Mouse (Mus musculus): ENCODE results near the gene Nthl1. TPM values are rescaled to one million over a fixed set of nuclear protein-coding genes. Genes with fewer than 3 reads are reported as not detected.

The Nthl1 gene
- polyA plus RNA-seq, 1 experiment from 2014 or later, result 7.8 TPM

GRCm38 (mm10) chr17:24644875-24645721 is 12.6 kb downstream of the Nthl1 start:
- Histone ChIP-seq H3K9me3 (ENCODE audit: control insufficient read depth, low read length) (no peaks in the 10 kb centered on the region), H3K27me3 (ENCODE audit: control insufficient read depth, insufficient read depth, low read length) (no peaks in the 10 kb centered on the region), H3K4me2 (replicated peaks) (no peak overlapping the region), H3K27ac (peak overlapping the region; percentile 24; the same call in 1 of the 2 replicates), H3K4me1 (replicated peaks; ENCODE audit: control insufficient read depth, insufficient read depth, low read length) (peaks cover 4% of the 10 kb centered on the region), H3K4me3 (replicated peaks; ENCODE audit: low read length) (no peak overlapping the region), H3K36me3 (replicated peaks; ENCODE audit: control insufficient read depth, insufficient read depth) (peaks cover 13% of the 10 kb centered on the region; the same call in 1 of the 2 replicates), H3K9ac (no peak overlapping the region)
- 75% methylated on average over 9 of the region's 9 CpGs for WGBS
- no peak for DNase-seq (ENCODE audit: low spot score)
- no peak for ATAC-seq (ENCODE audit: low FRiP score)

- WGBS, result 74% methylated on average over 3 of the region's 3 CpGs
- no peak for ATAC-seq (ENCODE audit: low FRiP score)
- H3K27me3 ChIP-seq (ENCODE audit: control insufficient read depth, insufficient read depth, low read length), result 0 out of 2 replicates have a peak, but pooled peaks cover 5% of the 10 kb centered on the region
- DNase-seq (ENCODE audit: low spot score), result no peak
- no peaks in the 10 kb centered on the region for H3K9me3 ChIP-seq (ENCODE audit: control insufficient read depth, low read length)
- H3K4me3 ChIP-seq (replicated peaks; ENCODE audit: low read length), result no peak overlapping the region
- peaks cover 7% of the 10 kb centered on the region; the same call in 1 of the 2 replicates for H3K36me3 ChIP-seq (replicated peaks; ENCODE audit: control insufficient read depth, insufficient read depth)
- H3K4me1 ChIP-seq (replicated peaks; ENCODE audit: control insufficient read depth, insufficient read depth, low read length), result peaks cover 10% of the 10 kb centered on the region
- H3K27ac ChIP-seq, result no peak overlapping the region
- no peak overlapping the region for H3K9ac ChIP-seq
- H3K4me2 ChIP-seq (replicated peaks), result no peak overlapping the region
Measured at GRCm38 (mm10) chr17:24645916-24646315, 13.4 kb downstream of the Nthl1 start.

DNA sequence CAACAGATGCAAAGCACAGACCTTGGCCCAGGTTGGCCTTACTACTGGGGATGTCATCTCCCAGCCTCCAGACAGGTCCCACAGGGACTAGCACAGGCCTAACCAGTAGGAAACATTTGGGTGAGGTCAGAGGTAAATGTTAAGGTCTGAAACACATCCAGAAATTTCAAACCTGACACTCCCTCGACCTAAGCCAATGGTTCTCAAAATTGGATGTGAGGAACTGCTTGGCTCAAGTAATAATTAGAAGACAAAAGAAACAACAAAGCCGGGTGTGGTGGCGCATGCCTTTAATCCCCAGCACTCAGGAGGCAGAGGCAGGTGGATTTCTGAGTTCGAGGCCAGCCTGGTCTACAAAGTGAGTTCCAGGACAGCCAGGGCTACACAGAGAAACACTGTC is 13.9 kb downstream of the Nthl1 start:
- Histone ChIP-seq H3K4me2 (replicated peaks) (no peak overlapping the region), H3K36me3 (replicated peaks; ENCODE audit: control insufficient read depth, insufficient read depth) (peaks cover 6% of the 10 kb centered on the region; the same call in 1 of the 2 replicates), H3K4me3 (replicated peaks; ENCODE audit: low read length) (no peak overlapping the region), H3K27ac (no peak overlapping the region), H3K4me1 (replicated peaks; ENCODE audit: control insufficient read depth, insufficient read depth, low read length) (peaks cover 10% of the 10 kb centered on the region), H3K9ac (no peak overlapping the region), H3K27me3 (ENCODE audit: control insufficient read depth, insufficient read depth, low read length) (0 out of 2 replicates have a peak, but pooled peaks cover 5% of the 10 kb centered on the region), H3K9me3 (ENCODE audit: control insufficient read depth, low read length) (no peaks in the 10 kb centered on the region)
- DNase-seq (ENCODE audit: low spot score) (no peak), ATAC-seq (ENCODE audit: low FRiP score) (no peak)
- 86% methylated on average over 4 of the region's 4 CpGs for WGBS

GRCm38 (mm10) chr17:24647493-24647892 is 15.0 kb downstream of the Nthl1 start:
- peak overlapping the region; percentile 17; the same call in 1 of the 2 replicates for H3K4me2 ChIP-seq (replicated peaks)
- peaks cover 9% of the 10 kb centered on the region; the same call in 1 of the 2 replicates for H3K27me3 ChIP-seq (ENCODE audit: control insufficient read depth, insufficient read depth, low read length)
- 75% methylated on average over 11 of the region's 11 CpGs for whole genome bisulfite sequencing
- H3K4me3 ChIP-seq (replicated peaks; ENCODE audit: low read length), result no peak overlapping the region
- peaks cover 10% of the 10 kb centered on the region for H3K4me1 ChIP-seq (replicated peaks; ENCODE audit: control insufficient read depth, insufficient read depth, low read length)
- ATAC-seq (ENCODE audit: low FRiP score) (no peak), DNase-seq (ENCODE audit: low spot score) (no peak)
- H3K9ac ChIP-seq, result no peak overlapping the region
- H3K36me3 ChIP-seq (replicated peaks; ENCODE audit: control insufficient read depth, insufficient read depth), result no peaks in the 10 kb centered on the region
- no peak overlapping the region for H3K27ac ChIP-seq
- H3K9me3 ChIP-seq (ENCODE audit: control insufficient read depth, low read length), result no peaks in the 10 kb centered on the region

GRCm38 (mm10) chr17:24648731-24649377 is 16.4 kb downstream of the Nthl1 start:
- Histone ChIP-seq H3K4me1 (replicated peaks; ENCODE audit: control insufficient read depth, insufficient read depth, low read length) (peaks cover 10% of the 10 kb centered on the region), H3K27me3 (ENCODE audit: control insufficient read depth, insufficient read depth, low read length) (peaks cover 9% of the 10 kb centered on the region; the same call in 1 of the 2 replicates), H3K4me2 (replicated peaks) (peak overlapping the region; percentile 98), H3K27ac (no peak overlapping the region), H3K36me3 (replicated peaks; ENCODE audit: control insufficient read depth, insufficient read depth) (no peaks in the 10 kb centered on the region), H3K9ac (peak overlapping the region; percentile 94), H3K4me3 (replicated peaks; ENCODE audit: low read length) (peak overlapping the region; percentile 78), H3K9me3 (ENCODE audit: control insufficient read depth, low read length) (no peaks in the 10 kb centered on the region)
- WGBS, result 73% methylated on average over 10 of the region's 10 CpGs
- no peak for ATAC-seq (ENCODE audit: low FRiP score)
- DNase-seq (ENCODE audit: low spot score), result no peak

GRCm38 (mm10) chr17:24649581-24650069 is 17.1 kb downstream of the Nthl1 start:
- Histone ChIP-seq H3K4me3 (replicated peaks; ENCODE audit: low read length) (peak overlapping the region; percentile 78), H3K27ac (peak overlapping the region; percentile 73), H3K4me1 (replicated peaks; ENCODE audit: control insufficient read depth, insufficient read depth, low read length) (peaks cover 10% of the 10 kb centered on the region), H3K9ac (peak overlapping the region; percentile 94), H3K4me2 (replicated peaks) (peak overlapping the region; percentile 98), H3K27me3 (ENCODE audit: control insufficient read depth, insufficient read depth, low read length) (peaks cover 9% of the 10 kb centered on the region; the same call in 1 of the 2 replicates), H3K36me3 (replicated peaks; ENCODE audit: control insufficient read depth, insufficient read depth) (no peaks in the 10 kb centered on the region), H3K9me3 (ENCODE audit: control insufficient read depth, low read length) (no peaks in the 10 kb centered on the region)
- DNase-seq (ENCODE audit: low spot score) (no peak), ATAC-seq (ENCODE audit: low FRiP score) (peak; percentile 56; the same call in 1 of the 2 replicates)
- under 1% methylated on average over 32 of the region's 35 CpGs for WGBS

DNA sequence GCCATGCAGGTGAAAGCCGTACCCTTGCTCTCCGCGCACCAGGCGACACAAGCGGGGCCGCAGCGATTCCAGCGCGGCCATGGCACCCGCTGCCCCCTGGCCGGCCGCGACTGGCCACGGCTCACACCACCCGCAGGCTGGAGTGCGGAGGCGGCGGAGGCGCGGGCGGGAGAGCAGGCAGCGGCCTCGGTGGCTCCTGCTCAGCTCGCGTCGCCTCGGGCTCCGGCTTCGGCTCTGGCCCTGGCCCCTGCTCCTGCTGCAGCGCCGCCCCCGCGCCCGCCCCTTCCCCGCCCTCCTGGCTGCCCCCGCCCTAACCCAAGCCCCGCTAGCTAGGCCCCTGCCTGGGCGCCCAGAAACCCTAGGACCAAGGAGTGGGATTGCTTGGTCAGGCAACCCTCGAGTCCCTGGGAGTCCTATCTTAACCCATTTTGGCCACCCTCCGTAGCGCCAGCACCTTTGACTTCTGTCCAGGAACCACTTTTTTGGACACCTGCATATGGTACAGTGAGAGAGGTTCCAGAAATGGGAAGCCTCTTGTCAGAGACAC is 17.7 kb downstream of the Nthl1 start, which contains the start of gene Slc9a3r2:
TSS of gene Slc9a3r2 (minus strand) at position 258 of the 547 bp plus-strand sequence.
- Histone ChIP-seq H3K4me2 (replicated peaks) (peak within 1 kb of the TSS; percentile 98), H3K36me3 (replicated peaks; ENCODE audit: control insufficient read depth, insufficient read depth) (no peaks in the 10 kb centered on the region), H3K27ac (peak within 1 kb of the TSS; percentile 73), H3K9me3 (ENCODE audit: control insufficient read depth, low read length) (no peaks in the 10 kb centered on the region), H3K9ac (peak within 1 kb of the TSS; percentile 94), H3K27me3 (ENCODE audit: control insufficient read depth, insufficient read depth, low read length) (peaks cover 9% of the 10 kb centered on the region; the same call in 1 of the 2 replicates), H3K4me3 (replicated peaks; ENCODE audit: low read length) (peak within 1 kb of the TSS; percentile 78), H3K4me1 (replicated peaks; ENCODE audit: control insufficient read depth, insufficient read depth, low read length) (peaks cover 10% of the 10 kb centered on the region)
- DNase-seq (ENCODE audit: low spot score) (no peak), ATAC-seq (ENCODE audit: low FRiP score) (peak; percentile 70)
- 0% methylated on average over 34 of the region's 41 CpGs for WGBS

DNA sequence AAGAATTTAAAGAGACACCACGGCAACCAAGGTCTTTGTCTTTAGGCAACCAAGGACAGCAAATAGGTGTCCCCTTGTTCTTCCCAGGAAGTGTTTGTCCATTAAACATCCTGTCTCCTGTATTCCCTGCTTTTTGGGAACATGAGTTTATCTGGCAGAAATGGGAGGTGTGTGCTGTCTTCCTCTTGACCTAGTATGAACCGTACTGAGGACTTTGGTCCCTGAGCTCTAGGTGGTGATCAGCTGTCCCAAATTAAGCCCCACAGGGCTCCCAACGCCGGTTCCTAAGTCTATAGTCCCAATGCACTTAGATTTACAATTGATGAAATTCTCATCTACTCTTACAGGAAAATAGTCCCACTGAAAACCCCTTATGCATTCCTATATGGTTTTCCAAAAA is 18.3 kb downstream of the Nthl1 start:
- no peak overlapping the region for H3K9ac ChIP-seq
- H3K4me3 ChIP-seq (replicated peaks; ENCODE audit: low read length), result peak overlapping the region; percentile 78; the same call in 1 of the 2 replicates
- peaks cover 10% of the 10 kb centered on the region for H3K4me1 ChIP-seq (replicated peaks; ENCODE audit: control insufficient read depth, insufficient read depth, low read length)
- no peak for ATAC-seq (ENCODE audit: low FRiP score)
- peak overlapping the region; percentile 98 for H3K4me2 ChIP-seq (replicated peaks)
- H3K27ac ChIP-seq, result no peak overlapping the region
- H3K27me3 ChIP-seq (ENCODE audit: control insufficient read depth, insufficient read depth, low read length), result peaks cover 9% of the 10 kb centered on the region; the same call in 1 of the 2 replicates
- 78% methylated on average over 4 of the region's 4 CpGs for WGBS
- no peak for DNase-seq (ENCODE audit: low spot score)
- H3K9me3 ChIP-seq (ENCODE audit: control insufficient read depth, low read length), result no peaks in the 10 kb centered on the region
- no peaks in the 10 kb centered on the region for H3K36me3 ChIP-seq (replicated peaks; ENCODE audit: control insufficient read depth, insufficient read depth)

GRCm38 (mm10) chr17:24651835-24652234 is 19.4 kb downstream of the Nthl1 start:
- Histone ChIP-seq H3K9me3 (ENCODE audit: control insufficient read depth, low read length) (no peaks in the 10 kb centered on the region), H3K27me3 (ENCODE audit: control insufficient read depth, insufficient read depth, low read length) (peaks cover 17% of the 10 kb centered on the region), H3K4me3 (replicated peaks; ENCODE audit: low read length) (no peak overlapping the region), H3K36me3 (replicated peaks; ENCODE audit: control insufficient read depth, insufficient read depth) (no peaks in the 10 kb centered on the region), H3K4me2 (replicated peaks) (no peak overlapping the region), H3K9ac (no peak overlapping the region), H3K27ac (no peak overlapping the region), H3K4me1 (replicated peaks; ENCODE audit: control insufficient read depth, insufficient read depth, low read length) (peaks cover 10% of the 10 kb centered on the region)
- WGBS, result 75% methylated on average over 3 of the region's 3 CpGs
- DNase-seq (ENCODE audit: low spot score) (no peak), ATAC-seq (ENCODE audit: low FRiP score) (no peak)

Data from hindbrain, embryonic 14.5 days (tissue).